Mouse (Mus musculus) forebrain, postnatal 0 days (tissue): Measurements from ENCODE around the gene Umad1. TPM values are rescaled to one million over a fixed set of nuclear protein-coding genes. Genes with fewer than 3 reads are reported as not detected.

Experiments used
- ATAC-seq: fragments of 200-750 bp; cut with Nextera tagmentation; 2 replicates; pipeline ENCODE4 v1.8.0; 2017; ENCODE audit warnings: mild to moderate bottlenecking, moderate library complexity
- DNase-seq: peaks from one replicate; pipeline ENCODE4 v3.0.0-alpha.2; 2015
- H3K27ac ChIP-seq: fragments of 300-500 bp; sonication (generic); 2 replicates; pipeline ENCODE4 v1.5.1; 2014; ENCODE audit warnings: low read depth, mild to moderate bottlenecking, antibody characterized with exemption, low read length, moderate library complexity, mixed read lengths
- H3K27me3 ChIP-seq: fragments of 300-500 bp; sonication (generic); 2 replicates; pipeline ENCODE4 v1.6.1; 2014; ENCODE audit warnings: mild to moderate bottlenecking, low read length, mixed read lengths; ENCODE audit not compliant: insufficient read depth
- H3K36me3 ChIP-seq: fragments of 300-500 bp; sonication (generic); 2 replicates; pipeline ENCODE4 v1.6.1; 2014; ENCODE audit warnings: mild to moderate bottlenecking, moderate library complexity; ENCODE audit not compliant: insufficient read depth
- H3K4me1 ChIP-seq: fragments of 300-500 bp; sonication (generic); 2 replicates; pipeline ENCODE4 v1.6.1; 2014; ENCODE audit warnings: antibody characterized with exemption; ENCODE audit not compliant: insufficient read depth
- H3K4me2 ChIP-seq: fragments of 300-500 bp; sonication (generic); 2 replicates; pipeline ENCODE4 v1.6.1; 2014; ENCODE audit warnings: low read depth, mild to moderate bottlenecking, moderate library complexity
- H3K4me3 ChIP-seq: fragments of 300-500 bp; sonication (generic); 2 replicates; pipeline ENCODE4 v1.5.1; 2014; ENCODE audit warnings: low read depth, low read length, mixed read lengths
- H3K9ac ChIP-seq: fragments of 300-500 bp; sonication (generic); 2 replicates; pipeline ENCODE4 v1.6.1; 2014; ENCODE audit warnings: mild to moderate bottlenecking
- H3K9me3 ChIP-seq: fragments of 300-500 bp; sonication (generic); 2 replicates; pipeline ENCODE4 v1.6.1; 2016; ENCODE audit warnings: low read length
- CTCF ChIP-seq: sonication (generic); IDR thresholded peaks from 2 replicates; pipeline ENCODE4 v1.5.1; 2016; ENCODE audit warnings: antibody characterized with exemption, control low read depth, low read depth
- WGBS: fragments of 180-500 bp; shearing (Covaris S2); extraction: QIAGEN DNeasy Blood & Tissue Kit; methylation state at CpG from one replicate; pipeline ENCODE4 v1.1.7; 2014; 5-methylcytosine and 5-hydroxymethylcytosine counted together
- polyA plus RNA-seq: library from polyadenylated mRNA; unstranded; fragments of >200 nt; fragmentation: Nextera tagmentation; extraction: Ambion mirVana; gene quantifications from 2 replicates; pipeline ENCODE4 v1.2.1, GENCODE M21; 2015
- total RNA-seq: library from RNA; depleted of rRNA; stranded (reverse); fragments of >200 nt; gene quantifications from 2 replicates; pipeline ENCODE4 v1.2.3, GENCODE M21; 2014

Gene Umad1
- total and polyA plus RNA-seq, 2 experiments from 2014 or later, result 24.4 to 50.5 TPM

- Histone ChIP-seq H3K4me1 (no peaks in the 10 kb centered on the region), H3K4me2 (no peak overlapping the region), H3K9me3 (no peaks in the 10 kb centered on the region), H3K27ac (no peak overlapping the region), H3K9ac (no peak overlapping the region), H3K27me3 (no peaks in the 10 kb centered on the region), H3K36me3 (peaks cover 9% of the 10 kb centered on the region; the same call in 1 of the 2 replicates), H3K4me3 (no peak overlapping the region)
- no peak for DNase-seq
- TF ChIP-seq CTCF, result no peak
- no peak for ATAC-seq
- 82% methylated on average over 3 of the region's 3 CpGs for WGBS
Measured at GRCm38 (mm10) chr6:8271047-8271446, 12.0 kb downstream of the Umad1 start.

GRCm38 (mm10) chr6:8274387-8275054 lies 15.4 kb downstream of the Umad1 start:
- TF ChIP-seq CTCF, result peak; percentile 71
- DNase-seq (peak; percentile 49), ATAC-seq (0 out of 2 replicates have a peak, but pooled peaks have one; percentile 54)
- Histone ChIP-seq H3K9ac (no peak overlapping the region), H3K9me3 (no peaks in the 10 kb centered on the region), H3K27ac (no peak overlapping the region), H3K27me3 (no peaks in the 10 kb centered on the region), H3K4me3 (no peak overlapping the region), H3K4me1 (no peaks in the 10 kb centered on the region), H3K4me2 (no peak overlapping the region), H3K36me3 (peaks cover 9% of the 10 kb centered on the region; the same call in 1 of the 2 replicates)
- 30% methylated on average over 6 of the region's 6 CpGs for WGBS

- WGBS, result 11% methylated on average over 1 of the region's 1 CpGs
- no peaks in the 10 kb centered on the region for H3K27me3 ChIP-seq
- H3K4me3 ChIP-seq, result no peak overlapping the region
- no peak overlapping the region for H3K4me2 ChIP-seq
- DNase-seq (peak; percentile 86), ATAC-seq (peak; percentile 87)
- H3K36me3 ChIP-seq, result peaks cover 9% of the 10 kb centered on the region; the same call in 1 of the 2 replicates
- no peaks in the 10 kb centered on the region for H3K4me1 ChIP-seq
- H3K9me3 ChIP-seq, result no peaks in the 10 kb centered on the region
- peak; percentile 81 for TF ChIP-seq CTCF
- H3K9ac ChIP-seq, result no peak overlapping the region
- no peak overlapping the region for H3K27ac ChIP-seq
Measured at GRCm38 (mm10) chr6:8275098-8275497, 16.0 kb downstream of the Umad1 start.

- ATAC-seq, result no peak
- H3K4me3 ChIP-seq, result no peak overlapping the region
- H3K9me3 ChIP-seq, result no peaks in the 10 kb centered on the region
- H3K4me1 ChIP-seq, result no peaks in the 10 kb centered on the region
- no peaks in the 10 kb centered on the region for H3K27me3 ChIP-seq
- WGBS, result 83% methylated on average over 4 of the region's 4 CpGs
- no peak for TF ChIP-seq CTCF
- peaks cover 5% of the 10 kb centered on the region; the same call in 1 of the 2 replicates for H3K36me3 ChIP-seq
- no peak overlapping the region for H3K4me2 ChIP-seq
- H3K27ac ChIP-seq, result no peak overlapping the region
- DNase-seq, result no peak
- no peak overlapping the region for H3K9ac ChIP-seq
Measured at GRCm38 (mm10) chr6:8276431-8276830, 17.3 kb downstream of the Umad1 start.

DNA sequence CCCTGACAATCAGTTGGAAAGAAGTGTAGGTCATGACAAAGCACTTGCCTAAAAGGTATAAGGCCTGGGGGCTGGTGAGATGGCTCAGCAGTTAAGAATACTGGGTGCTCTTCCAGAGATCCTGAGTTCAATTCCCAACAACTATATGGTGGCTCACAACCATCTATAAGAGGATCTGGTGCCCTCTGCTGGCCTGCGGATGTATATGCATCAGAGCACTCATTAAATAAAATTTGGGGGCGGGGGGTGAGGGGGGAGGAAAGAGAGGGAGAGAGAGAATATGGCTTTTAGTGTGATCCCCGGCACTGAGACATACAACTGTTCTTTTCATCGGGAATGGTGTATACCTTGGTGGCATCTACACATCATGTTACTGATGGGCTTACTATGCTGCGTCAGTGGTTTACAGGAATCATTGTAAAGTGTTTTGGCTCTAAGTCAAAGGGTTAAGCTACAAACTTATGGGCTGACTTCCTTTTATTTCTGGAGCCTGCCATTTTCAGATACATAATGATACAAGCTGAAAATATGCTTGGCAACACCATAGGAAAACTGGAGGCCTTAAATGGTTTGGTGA lies 19.4 kb downstream of the Umad1 start:
- no peak overlapping the region for H3K4me2 ChIP-seq
- H3K27me3 ChIP-seq, result no peaks in the 10 kb centered on the region
- 75% methylated on average over 5 of the region's 5 CpGs for WGBS
- no peaks in the 10 kb centered on the region for H3K4me1 ChIP-seq
- DNase-seq (no peak), ATAC-seq (no peak)
- TF ChIP-seq CTCF, result 0 out of 2 replicates have a peak, but pooled peaks have one; percentile 30
- H3K4me3 ChIP-seq, result no peak overlapping the region
- no peak overlapping the region for H3K9ac ChIP-seq
- H3K9me3 ChIP-seq, result no peaks in the 10 kb centered on the region
- no peaks in the 10 kb centered on the region for H3K36me3 ChIP-seq
- no peak overlapping the region for H3K27ac ChIP-seq

DNA sequence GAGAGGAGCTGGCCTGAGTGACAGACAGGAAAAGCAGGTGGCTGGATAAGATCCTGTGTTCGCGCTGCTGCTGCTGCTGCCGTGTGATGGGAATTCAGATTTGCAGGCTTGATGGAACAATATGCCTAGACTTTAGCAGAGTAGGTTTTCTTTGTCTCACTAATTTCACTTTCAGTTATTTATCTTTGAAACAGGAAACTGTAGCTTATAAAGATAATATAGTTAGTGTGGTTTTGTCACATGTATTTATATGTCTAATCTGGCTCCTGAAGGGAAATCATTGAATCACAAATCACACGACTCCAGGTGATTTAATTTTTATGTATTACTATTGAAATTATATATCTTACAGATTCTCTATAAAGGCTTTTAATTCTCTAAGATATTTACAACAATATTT lies 24.2 kb downstream of the Umad1 start:
- H3K27me3 ChIP-seq, result no peaks in the 10 kb centered on the region
- TF ChIP-seq CTCF, result no peak
- no peaks in the 10 kb centered on the region for H3K4me1 ChIP-seq
- H3K9me3 ChIP-seq, result no peaks in the 10 kb centered on the region
- H3K27ac ChIP-seq, result no peak overlapping the region
- DNase-seq, result no peak
- no peaks in the 10 kb centered on the region for H3K36me3 ChIP-seq
- no peak overlapping the region for H3K9ac ChIP-seq
- H3K4me3 ChIP-seq, result no peak overlapping the region
- WGBS, result 70% methylated on average over 4 of the region's 4 CpGs
- no peak overlapping the region for H3K4me2 ChIP-seq
- ATAC-seq, result no peak

- ATAC-seq (no peak), DNase-seq (no peak)
- no peaks in the 10 kb centered on the region for H3K36me3 ChIP-seq
- TF ChIP-seq CTCF, result no peak
- H3K9ac ChIP-seq, result no peak overlapping the region
- no peaks in the 10 kb centered on the region for H3K4me1 ChIP-seq
- no peak overlapping the region for H3K4me3 ChIP-seq
- H3K27ac ChIP-seq, result no peak overlapping the region
- H3K4me2 ChIP-seq, result no peak overlapping the region
- WGBS, result 57% methylated on average over 3 of the region's 3 CpGs
- H3K27me3 ChIP-seq, result no peaks in the 10 kb centered on the region
- no peaks in the 10 kb centered on the region for H3K9me3 ChIP-seq
Measured at GRCm38 (mm10) chr6:8285401-8285960, 26.4 kb downstream of the Umad1 start.
